In genomic region chr11:3337173-3337955, GRCm38 (mm10) we compare ENCODE assay signal across 8 mouse cellular contexts. TPM values are rescaled to one million over a fixed set of nuclear protein-coding genes. Genes with fewer than 3 reads are reported as not detected.
DNase-seq lines count a peak whose midpoint lies in the region; ATAC-seq and TF ChIP-seq lines count a peak whose summit lies in the region.
"Had no signal": no experiment of that assay in that cellular context is flagged by ENCODE, and none has a peak within 500 bp of the region (broad histone marks: within the 10 kb centered on the region; RNA-seq: fewer than 3 reads in every experiment).

No protein-coding gene starts in this region.

- H3K9me3 ChIP-seq in ES-Bruce4 (replicated peaks; ENCODE audit: control insufficient read depth, insufficient read depth, low read length, poor library complexity, severe bottlenecking): no peaks in the 10 kb centered on the region
- no peaks in the 10 kb centered on the region for H3K9me3 ChIP-seq in embryonic facial prominence, embryonic 13.5 days
- H3K9me3 ChIP-seq in midbrain, embryonic 15.5 days: no peaks in the 10 kb centered on the region

- intact Hi-C loops in heart, postnatal 14 days (cut with DNase I): loop anchor here (5.0 kb wide), 1 partner anchor 115 kb away; the partner anchor contains the start of gene Rnf185

- no peak for TF ChIP-seq CTCF in ES-Bruce4 (IDR thresholded peaks at IDR 0.05; ENCODE audit: low read depth, low read length)
- TF ChIP-seq CTCF in Patski (IDR thresholded peaks at IDR 0.05): no peak
- no peak for TF ChIP-seq CTCF in testis, adult 2 months (IDR thresholded peaks at IDR 0.05; ENCODE audit: control insufficient read depth, insufficient read depth, insufficient replicate concordance, low read depth, low read length)

- no peak overlapping the region for H3K4me3 ChIP-seq in ES-Bruce4 (ENCODE audit: low read depth, low read length)
- no peak overlapping the region for H3K4me3 ChIP-seq in embryonic facial prominence, embryonic 13.5 days
- no peak overlapping the region for H3K4me3 ChIP-seq in midbrain, embryonic 15.5 days
- H3K4me3 ChIP-seq in testis, adult 2 months (ENCODE audit: control insufficient read depth, low read depth, low read length): no peak overlapping the region; the same call in 1 of the 2 replicates
- H3K4me3 ChIP-seq: erythroblast, embryonic 14.5 days had no signal

- no peak overlapping the region for H3K4me2 ChIP-seq in embryonic facial prominence, embryonic 13.5 days
- H3K4me2 ChIP-seq in midbrain, embryonic 15.5 days: no peak overlapping the region

- POLR2A ChIA-PET in Patski (lab: Charles Lee): interaction anchor here (0.6 to 0.8 kb wide), 2 partner anchors 11 to 72 kb away, joined by 3 to 5 read pairs; no protein-coding TSS in a partner anchor

- WGBS in embryonic facial prominence, embryonic 13.5 days: 12% methylated on average over 12 of the region's 12 CpGs
- 5% methylated on average over 12 of the region's 12 CpGs for WGBS in midbrain, embryonic 15.5 days

- no peaks in the 10 kb centered on the region for H3K27me3 ChIP-seq in ES-Bruce4 (ENCODE audit: control insufficient read depth, insufficient read depth, low read length, poor library complexity, severe bottlenecking)
- H3K27me3 ChIP-seq in Patski: no peaks in the 10 kb centered on the region
- H3K27me3 ChIP-seq in embryonic facial prominence, embryonic 13.5 days: no peaks in the 10 kb centered on the region
- H3K27me3 ChIP-seq in midbrain, embryonic 15.5 days (replicated peaks): no peaks in the 10 kb centered on the region
- H3K27me3 ChIP-seq in testis, adult 2 months (ENCODE audit: control insufficient read depth, insufficient read depth, low read length): no peaks in the 10 kb centered on the region

- DNase-seq in Patski (ENCODE audit: low read depth, low spot score): no peak
- DNase-seq in heart, postnatal 14 days: peak; percentile 54 to 71
- DNase-seq in layer of hippocampus, postnatal 36 days: peak; percentile 66 to 73

- peak; percentile 82; the same call in 1 of the 2 replicates for TF ChIP-seq EP300 in ES-Bruce4 (IDR thresholded peaks at IDR 0.05; ENCODE audit: insufficient read depth, low read depth, low read length)

- no peak for TF ChIP-seq POLR2A in ES-Bruce4 (IDR thresholded peaks at IDR 0.05; ENCODE audit: insufficient read depth, low read length)
- TF ChIP-seq POLR2A in testis, adult 2 months (IDR thresholded peaks at IDR 0.05; ENCODE audit: control insufficient read depth, low read depth, low read length): peak; percentile 32; the same call in 1 of the 2 replicates

- H3K36me3 ChIP-seq in ES-Bruce4 (ENCODE audit: control insufficient read depth, insufficient read depth, low read length, poor library complexity, severe bottlenecking): no peaks in the 10 kb centered on the region
- H3K36me3 ChIP-seq in embryonic facial prominence, embryonic 13.5 days: peaks cover 6% of the 10 kb centered on the region; the same call in 1 of the 2 replicates
- peaks cover 17% of the 10 kb centered on the region for H3K36me3 ChIP-seq in midbrain, embryonic 15.5 days (replicated peaks)
- peaks cover 6% of the 10 kb centered on the region for H3K36me3 ChIP-seq in testis, adult 2 months (ENCODE audit: control insufficient read depth, insufficient read depth, low read length)

- peak overlapping the region; percentile 14; the same call in 1 of the 2 replicates for H3K9ac ChIP-seq in ES-Bruce4 (ENCODE audit: low read depth, poor library complexity, severe bottlenecking)
- H3K9ac ChIP-seq in embryonic facial prominence, embryonic 13.5 days: 0 out of 2 replicates have a peak overlapping the region, but pooled peaks have one; percentile 12
- peak overlapping the region; percentile 15; the same call in 1 of the 2 replicates for H3K9ac ChIP-seq in midbrain, embryonic 15.5 days

- in situ Hi-C loops in Patski (cut with MboI; ENCODE audit: low pct_unique_long_range_greater_than_20kb): no loop called here

- H3K4me1 ChIP-seq in ES-Bruce4 (ENCODE audit: control insufficient read depth, insufficient read depth, low read length): peaks cover 8% of the 10 kb centered on the region
- H3K4me1 ChIP-seq in embryonic facial prominence, embryonic 13.5 days: peaks cover 33% of the 10 kb centered on the region
- H3K4me1 ChIP-seq in midbrain, embryonic 15.5 days: peaks cover 23% of the 10 kb centered on the region
- peaks cover 11% of the 10 kb centered on the region for H3K4me1 ChIP-seq in testis, adult 2 months (ENCODE audit: control insufficient read depth, insufficient read depth, low read length)

- H3K27ac ChIP-seq in ES-Bruce4 (ENCODE audit: insufficient read depth, low read length): peak overlapping the region; percentile 59
- peak overlapping the region; percentile 55; the same call in 1 of the 2 replicates for H3K27ac ChIP-seq in embryonic facial prominence, embryonic 13.5 days
- peak overlapping the region; percentile 65 for H3K27ac ChIP-seq in midbrain, embryonic 15.5 days
- peak overlapping the region; percentile 49; the same call in 1 of the 2 replicates for H3K27ac ChIP-seq in testis, adult 2 months (ENCODE audit: control insufficient read depth, insufficient read depth, low read depth, low read length)

- peak; percentile 7 for ATAC-seq in Patski
- ATAC-seq in embryonic facial prominence, embryonic 13.5 days (ENCODE audit: insufficient number of reproducible peaks, insufficient read depth, low FRiP score, low TSS enrichment, low read depth): no peak; the same call in 1 of the 2 replicates
- peak; percentile 54 for ATAC-seq in midbrain, embryonic 15.5 days (replicated peaks)

- CTCF ChIA-PET in Patski (lab: Charles Lee): interaction anchor here (1.6 kb wide), 1 partner anchor 11 kb away, joined by 4 read pairs; no protein-coding TSS in a partner anchor

RNA-seq across cellular contexts. Expression of gene Pik3ip1, which starts 7.2 kb away (rescaled TPM):
- 17.0 TPM in 2 replicates for polyA plus RNA-seq in ES-Bruce4 (2011; ENCODE audit: insufficient read depth, insufficient read length, low read depth, missing spikeins)
- 24.7 TPM for polyA plus RNA-seq in Patski (2021)
- 12.8 and 14.6 TPM in 2 replicates for polyA plus RNA-seq in embryonic facial prominence, embryonic 13.5 days (2015; fragmentation: Nextera tagmentation; extraction: Ambion mirVana)
- 10 to 100 TPM; 34.0 to 39.8 TPM for total RNA-seq in heart, postnatal 14 days (2021)
- 10 to 100 TPM; 40.5 to 45.6 TPM for total RNA-seq in layer of hippocampus, postnatal 36 days (2021)
- 26.5 and 26.6 TPM in 2 replicates for polyA plus RNA-seq in midbrain, embryonic 15.5 days (2015; fragmentation: Nextera tagmentation; extraction: Ambion mirVana)
- 146 and 160 TPM in 2 replicates for polyA plus RNA-seq in testis, adult 2 months (2012; rRNA removed)

RNA-seq across cellular contexts. Expression of gene Patz1, which starts 48.7 kb away (rescaled TPM):
- polyA plus RNA-seq in ES-Bruce4 (2011; ENCODE audit: insufficient read depth, insufficient read length, low read depth, missing spikeins): 55.6 and 62.5 TPM in 2 replicates
- 59.5 TPM for polyA plus RNA-seq in Patski (2021)
- polyA plus RNA-seq in embryonic facial prominence, embryonic 13.5 days (2015; fragmentation: Nextera tagmentation; extraction: Ambion mirVana): 52.0 and 52.7 TPM in 2 replicates
- 10 to 100 TPM; 26.6 to 30.4 TPM for total RNA-seq in heart, postnatal 14 days (2021)
- 10 to 100 TPM; 52.1 to 54.1 TPM for total RNA-seq in layer of hippocampus, postnatal 36 days (2021)
- 60.9 and 63.2 TPM in 2 replicates for polyA plus RNA-seq in midbrain, embryonic 15.5 days (2015; fragmentation: Nextera tagmentation; extraction: Ambion mirVana)
- polyA plus RNA-seq in testis, adult 2 months (2012; rRNA removed): 4.9 and 5.8 TPM in 2 replicates
